Mouse (Mus musculus): Measurements from ENCODE around the gene Rtn4rl1. TPM values are rescaled to one million over a fixed set of nuclear protein-coding genes. Genes with fewer than 3 reads are reported as not detected.
"Not testable (repeated sequence)": the region's sequence is repeated elsewhere in the genome, so short reads cannot be mapped to it uniquely, and the experiment has no call there.

Rtn4rl1 gene
- polyA plus RNA-seq, 1 experiment: not detected

GRCm38 (mm10) chr11:75287940-75288339 lies 94.4 kb downstream of the Rtn4rl1 start:
- no peak for TF ChIP-seq CTCF (IDR thresholded peaks at IDR 0.05; ENCODE audit: insufficient read depth, low read depth, low read length)
- TF ChIP-seq POLR2A (IDR thresholded peaks at IDR 0.05; ENCODE audit: insufficient read depth, low read depth, low read length): no peak
- WGBS: 88% methylated on average over 10 of the region's 10 CpGs
- no peak overlapping the region for H3K27ac ChIP-seq (ENCODE audit: insufficient read depth, low read depth, low read length)
- no peak overlapping the region for H3K4me3 ChIP-seq (ENCODE audit: insufficient read depth, low read depth, low read length)
- H3K4me1 ChIP-seq (ENCODE audit: control insufficient read depth, insufficient read depth, low read length): peaks cover 4% of the 10 kb centered on the region; the same call in 1 of the 2 replicates

DNA sequence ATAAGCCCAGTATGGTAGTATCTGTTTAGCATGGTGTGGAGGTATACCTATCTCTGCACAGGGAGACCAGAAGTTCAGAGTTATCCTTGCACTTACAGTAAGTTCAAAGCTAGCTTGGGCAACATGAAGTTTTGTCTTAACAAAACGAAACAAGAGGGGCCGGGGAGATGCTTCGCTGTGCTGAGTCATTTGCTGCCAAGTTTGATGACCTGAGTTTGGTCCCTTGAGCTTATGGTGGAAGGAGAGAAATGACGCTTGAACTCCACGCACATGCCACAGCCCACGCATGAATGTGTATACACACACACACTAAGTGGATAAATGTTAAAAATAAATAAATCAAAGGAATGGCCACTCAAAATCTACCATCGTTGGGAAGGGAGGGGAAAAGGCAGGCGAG lies 94.9 kb downstream of the Rtn4rl1 start:
- Histone ChIP-seq H3K27ac (ENCODE audit: insufficient read depth, low read depth, low read length) (no peak overlapping the region), H3K4me3 (ENCODE audit: insufficient read depth, low read depth, low read length) (no peak overlapping the region), H3K4me1 (ENCODE audit: control insufficient read depth, insufficient read depth, low read length) (peaks cover 6% of the 10 kb centered on the region)
- 90% methylated on average over 8 of the region's 8 CpGs for WGBS
- no peak for TF ChIP-seq POLR2A (IDR thresholded peaks at IDR 0.05; ENCODE audit: insufficient read depth, low read depth, low read length)
- no peak for TF ChIP-seq CTCF (IDR thresholded peaks at IDR 0.05; ENCODE audit: insufficient read depth, low read depth, low read length)

DNA sequence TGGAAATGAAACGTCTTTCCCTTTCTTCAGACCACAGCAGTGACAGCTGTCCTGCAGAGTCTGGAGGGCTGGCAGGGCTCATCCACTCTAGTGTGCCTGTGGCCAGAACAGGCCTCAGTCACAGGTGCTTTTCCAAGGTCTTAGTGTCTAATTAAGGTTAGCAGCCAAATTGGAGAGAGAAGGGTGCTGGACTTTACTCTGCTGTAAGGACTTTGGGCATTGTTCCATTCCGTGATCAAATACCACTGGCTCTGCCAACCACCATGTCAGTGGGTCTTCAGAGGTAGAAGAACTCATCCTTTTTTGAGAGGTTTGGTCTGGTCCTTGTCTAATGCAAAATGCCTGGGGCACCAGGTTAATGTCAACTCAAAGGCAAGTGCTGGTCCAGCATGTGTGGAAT lies 95.5 kb downstream of the Rtn4rl1 start:
- no peak overlapping the region for H3K27ac ChIP-seq (ENCODE audit: insufficient read depth, low read depth, low read length)
- 80% methylated on average over 2 of the region's 2 CpGs for WGBS
- peaks cover 11% of the 10 kb centered on the region for H3K4me1 ChIP-seq (ENCODE audit: control insufficient read depth, insufficient read depth, low read length)
- H3K4me3 ChIP-seq (ENCODE audit: insufficient read depth, low read depth, low read length): no peak overlapping the region
- TF ChIP-seq CTCF (IDR thresholded peaks at IDR 0.05; ENCODE audit: insufficient read depth, low read depth, low read length): no peak
- no peak for TF ChIP-seq POLR2A (IDR thresholded peaks at IDR 0.05; ENCODE audit: insufficient read depth, low read depth, low read length)

- TF ChIP-seq POLR2A (IDR thresholded peaks at IDR 0.05; ENCODE audit: insufficient read depth, low read depth, low read length) (no peak), CTCF (IDR thresholded peaks at IDR 0.05; ENCODE audit: insufficient read depth, low read depth, low read length) (no peak)
- H3K4me3 ChIP-seq (ENCODE audit: insufficient read depth, low read depth, low read length): no peak overlapping the region
- WGBS: 17% methylated on average over 6 of the region's 6 CpGs
- peaks cover 17% of the 10 kb centered on the region for H3K4me1 ChIP-seq (ENCODE audit: control insufficient read depth, insufficient read depth, low read length)
- no peak overlapping the region for H3K27ac ChIP-seq (ENCODE audit: insufficient read depth, low read depth, low read length)
Measured at GRCm38 (mm10) chr11:75290566-75291271, 97.1 kb downstream of the Rtn4rl1 start.

DNA sequence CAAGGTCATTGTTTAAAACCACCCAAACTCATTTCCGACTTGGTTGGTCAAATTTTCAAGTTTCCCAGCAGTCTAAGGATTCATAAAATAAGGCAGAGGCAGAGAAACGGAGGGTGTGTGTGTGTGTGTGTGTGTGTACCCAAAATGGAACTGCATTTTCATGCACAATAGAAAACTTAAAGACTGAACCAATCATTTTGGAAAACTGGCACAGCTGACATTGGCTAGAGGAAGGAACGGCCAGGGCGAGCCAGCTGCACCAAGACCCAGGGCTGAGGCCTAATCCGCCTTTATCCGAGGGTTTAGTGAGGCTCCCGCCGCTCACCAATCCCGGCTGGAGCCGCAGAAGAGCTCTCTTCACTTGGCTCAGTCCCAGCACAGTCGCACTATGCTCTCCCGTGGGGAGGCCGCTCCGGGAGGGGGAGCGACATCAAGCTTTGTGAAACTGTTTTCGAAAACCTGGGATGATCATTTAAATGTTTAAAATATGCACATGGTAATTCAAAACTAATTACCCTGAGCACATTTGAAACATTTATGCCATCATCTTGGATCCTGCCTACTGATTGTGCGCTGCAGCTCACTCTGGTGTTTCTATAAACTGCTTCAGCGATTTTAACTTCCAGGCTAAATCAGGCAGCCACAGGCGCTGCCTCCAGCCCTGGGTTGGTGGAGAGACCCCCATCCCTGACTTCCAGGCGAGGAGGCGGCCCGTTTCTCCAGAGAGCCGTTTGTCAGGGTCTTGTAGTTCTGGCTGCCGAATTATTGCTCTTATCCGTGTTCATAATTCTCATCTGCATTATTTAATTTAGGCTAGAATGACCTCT lies 98.0 kb downstream of the Rtn4rl1 start:
- H3K27ac ChIP-seq (ENCODE audit: insufficient read depth, low read depth, low read length): no peak overlapping the region
- TF ChIP-seq CTCF (IDR thresholded peaks at IDR 0.05; ENCODE audit: insufficient read depth, low read depth, low read length) (no peak), POLR2A (IDR thresholded peaks at IDR 0.05; ENCODE audit: insufficient read depth, low read depth, low read length) (no peak)
- H3K4me3 ChIP-seq (ENCODE audit: insufficient read depth, low read depth, low read length): no peak overlapping the region
- 27% methylated on average over 25 of the region's 25 CpGs for WGBS
- H3K4me1 ChIP-seq (ENCODE audit: control insufficient read depth, insufficient read depth, low read length): peaks cover 19% of the 10 kb centered on the region

- WGBS: 75% methylated on average over 7 of the region's 7 CpGs
- no peak for TF ChIP-seq CTCF (IDR thresholded peaks at IDR 0.05; ENCODE audit: insufficient read depth, low read depth, low read length)
- TF ChIP-seq POLR2A (IDR thresholded peaks at IDR 0.05; ENCODE audit: insufficient read depth, low read depth, low read length): no peak
- Histone ChIP-seq H3K4me1 (ENCODE audit: control insufficient read depth, insufficient read depth, low read length) (peaks cover 21% of the 10 kb centered on the region), H3K27ac (ENCODE audit: insufficient read depth, low read depth, low read length) (no peak overlapping the region), H3K4me3 (ENCODE audit: insufficient read depth, low read depth, low read length) (no peak overlapping the region)
Measured at GRCm38 (mm10) chr11:75292281-75292680, 98.7 kb downstream of the Rtn4rl1 start.

DNA sequence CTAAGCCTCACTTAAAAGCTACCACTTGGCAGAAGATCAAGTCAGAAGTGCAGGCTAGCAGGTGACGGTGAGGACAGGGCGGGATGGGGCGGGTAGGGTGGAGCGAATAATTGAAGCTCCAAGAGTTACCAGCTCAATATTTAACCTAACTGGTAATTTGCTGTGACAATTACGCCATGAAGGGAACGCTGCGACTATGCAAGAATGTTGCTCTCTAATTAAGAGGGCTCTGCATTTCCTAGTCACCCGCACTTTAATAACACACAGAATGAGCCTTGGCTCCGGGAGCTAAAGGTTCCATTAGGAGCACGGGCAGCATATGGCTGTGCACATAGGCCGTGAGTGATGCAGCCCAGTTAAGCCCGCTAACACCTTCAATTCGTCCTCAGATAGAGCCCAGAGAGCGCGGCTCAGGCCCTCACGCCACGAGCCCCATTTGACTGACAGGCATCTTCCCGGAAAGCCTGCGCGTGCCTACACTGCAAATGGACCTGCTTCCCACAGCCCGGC lies 100.3 kb downstream of the Rtn4rl1 start:
- 14% methylated on average over 21 of the region's 21 CpGs for WGBS
- Histone ChIP-seq H3K27ac (ENCODE audit: insufficient read depth, low read depth, low read length) (no peak overlapping the region), H3K4me3 (ENCODE audit: insufficient read depth, low read depth, low read length) (no peak overlapping the region; the same call in 1 of the 2 replicates), H3K4me1 (ENCODE audit: control insufficient read depth, insufficient read depth, low read length) (peaks cover 24% of the 10 kb centered on the region)
- no peak for TF ChIP-seq POLR2A (IDR thresholded peaks at IDR 0.05; ENCODE audit: insufficient read depth, low read depth, low read length)
- no peak for TF ChIP-seq CTCF (IDR thresholded peaks at IDR 0.05; ENCODE audit: insufficient read depth, low read depth, low read length)

DNA sequence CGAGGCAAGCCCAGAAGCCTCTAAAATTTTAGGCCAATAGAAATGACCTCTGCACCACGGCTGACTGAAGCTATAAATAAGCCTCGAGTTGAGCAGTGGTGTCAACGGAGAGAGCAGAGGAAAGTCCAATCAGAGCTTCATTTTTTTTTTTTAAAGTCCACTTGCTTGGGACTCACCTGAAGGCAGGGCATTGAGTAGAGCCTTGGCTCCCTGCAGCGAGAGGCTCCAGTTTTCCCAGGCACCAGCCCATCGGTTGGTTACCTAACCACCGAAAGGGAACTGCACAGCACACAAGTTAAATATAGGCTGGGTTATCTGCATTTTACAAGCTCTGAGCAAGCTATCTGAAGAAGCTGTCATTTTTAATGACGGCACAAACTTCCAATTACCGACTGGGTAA lies 101.3 kb downstream of the Rtn4rl1 start:
- TF ChIP-seq POLR2A (IDR thresholded peaks at IDR 0.05; ENCODE audit: insufficient read depth, low read depth, low read length) (no peak), CTCF (IDR thresholded peaks at IDR 0.05; ENCODE audit: insufficient read depth, low read depth, low read length) (no peak)
- no peak overlapping the region for H3K4me3 ChIP-seq (ENCODE audit: insufficient read depth, low read depth, low read length)
- WGBS: 61% methylated on average over 9 of the region's 9 CpGs
- H3K4me1 ChIP-seq (ENCODE audit: control insufficient read depth, insufficient read depth, low read length): peaks cover 27% of the 10 kb centered on the region
- no peak overlapping the region for H3K27ac ChIP-seq (ENCODE audit: insufficient read depth, low read depth, low read length)

DNA sequence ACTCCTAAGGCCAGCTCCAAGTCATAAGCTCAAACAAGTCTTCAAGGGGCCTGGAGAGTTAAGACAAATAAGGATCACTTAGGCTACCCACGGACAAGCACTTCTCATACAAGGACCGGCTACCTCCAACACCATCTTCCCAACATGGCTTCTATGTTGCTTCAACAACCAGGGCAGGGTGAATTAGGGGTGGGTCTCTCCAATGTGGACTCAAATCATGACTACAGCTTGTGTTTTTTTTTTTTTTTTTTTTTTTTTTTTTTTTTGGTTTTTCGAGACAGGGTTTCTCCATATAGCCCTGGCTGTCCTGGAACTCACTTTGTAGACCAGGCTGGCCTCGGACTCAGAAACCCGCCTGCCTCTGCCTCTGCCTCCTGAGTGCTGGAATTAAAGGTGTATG lies 102.0 kb downstream of the Rtn4rl1 start:
- 87% methylated on average over 5 of the region's 5 CpGs for WGBS
- not testable (repeated sequence) for H3K27ac ChIP-seq (ENCODE audit: insufficient read depth, low read depth, low read length); H3K4me3 ChIP-seq (ENCODE audit: insufficient read depth, low read depth, low read length)
- peaks cover 29% of the 10 kb centered on the region for H3K4me1 ChIP-seq (ENCODE audit: control insufficient read depth, insufficient read depth, low read length)

Measured in olfactory bulb, adult 2 months (tissue).